Mouse (Mus musculus) kidney, embryonic 15.5 days (tissue): ENCODE results near the gene Gm29582. TPM values are rescaled to one million over a fixed set of nuclear protein-coding genes. Genes with fewer than 3 reads are reported as not detected.
"Not testable (repeated sequence)": the region's sequence is repeated elsewhere in the genome, so short reads cannot be mapped to it uniquely, and the experiment has no call there.

ENCODE experiments used
- ATAC-seq: fragments of 200-750 bp; cut with Nextera tagmentation; replicated peaks from 2 replicates; pipeline ENCODE4 v1.8.0; 2017; ENCODE audit warnings: moderate TSS enrichment; ENCODE audit not compliant: low FRiP score
- H3K27ac ChIP-seq: fragments of 300-500 bp; sonication (generic); 2 replicates; pipeline ENCODE4 v1.5.1; 2015; ENCODE audit warnings: mild to moderate bottlenecking, inconsistent platforms
- H3K27me3 ChIP-seq: fragments of 300-500 bp; sonication (generic); 2 replicates; pipeline ENCODE4 v1.6.1; 2015; ENCODE audit warnings: inconsistent platforms
- H3K36me3 ChIP-seq: fragments of 300-500 bp; sonication (generic); 2 replicates; pipeline ENCODE4 v1.6.1; 2015; ENCODE audit warnings: inconsistent platforms
- H3K4me1 ChIP-seq: fragments of 300-500 bp; sonication (generic); 2 replicates; pipeline ENCODE4 v1.6.1; 2015; ENCODE audit warnings: inconsistent platforms
- H3K4me2 ChIP-seq: fragments of 300-500 bp; sonication (generic); 2 replicates; pipeline ENCODE4 v1.6.1; 2015; ENCODE audit warnings: moderate library complexity, mild to moderate bottlenecking, inconsistent platforms
- H3K4me3 ChIP-seq: fragments of 300-500 bp; sonication (generic); replicated peaks from 2 replicates; pipeline ENCODE4 v1.5.1; 2015; ENCODE audit warnings: mild to moderate bottlenecking, inconsistent platforms
- H3K9ac ChIP-seq: fragments of 300-500 bp; sonication (generic); 2 replicates; pipeline ENCODE4 v1.6.1; 2015; ENCODE audit warnings: mild to moderate bottlenecking, inconsistent platforms
- H3K9me3 ChIP-seq: fragments of 300-500 bp; sonication (generic); replicated peaks from 2 replicates; pipeline ENCODE4 v1.6.1; 2016; ENCODE audit warnings: inconsistent platforms
- WGBS: fragments of 180-500 bp; shearing (Covaris S2); methylation state at CpG from one replicate; pipeline ENCODE4 v1.1.7; 2015; ENCODE audit warnings: mixed read lengths; 5-methylcytosine and 5-hydroxymethylcytosine counted together
- polyA plus RNA-seq: library from polyadenylated mRNA; unstranded; fragments of >200 nt; fragmentation: Nextera tagmentation; extraction: Ambion mirVana; gene quantifications from 2 replicates; pipeline ENCODE4 v1.2.1, GENCODE M21; 2015

The Gm29582 gene
- polyA plus RNA-seq, result not detected in 2 replicates

DNA sequence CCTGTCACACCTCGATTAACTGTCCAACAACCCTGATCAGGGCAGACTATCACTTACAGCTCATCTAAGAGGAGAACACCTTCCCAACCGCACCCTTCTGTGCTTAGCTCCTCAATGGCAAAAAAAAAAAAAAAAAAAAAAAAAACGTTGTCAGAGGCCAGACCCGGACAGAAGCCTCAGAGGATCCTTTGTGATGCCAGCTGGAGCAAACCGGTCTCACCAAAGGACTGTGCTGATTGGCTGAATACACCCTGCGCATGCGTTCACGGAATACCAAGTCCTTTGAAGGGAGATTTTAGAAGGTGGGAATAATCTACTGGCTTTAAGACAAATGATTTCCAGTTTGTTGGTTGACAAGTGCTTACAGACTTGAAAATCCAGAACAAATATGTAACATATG lies at the start of gene Gm29582:
Gene Gm29582, minus strand, starts transcription at position 101 of the 400 bp plus-strand sequence.
- not testable (repeated sequence) for H3K9me3 ChIP-seq, H3K4me2 ChIP-seq, H3K4me3 ChIP-seq, H3K4me1 ChIP-seq, H3K27me3 ChIP-seq, ATAC-seq, H3K36me3 ChIP-seq, H3K27ac ChIP-seq, H3K9ac ChIP-seq
- WGBS, result no CpG with 5 or more reads among the region's 8 CpGs
